Mouse (Mus musculus) liver, embryonic 16.5 days (tissue): ENCODE measurements around the gene Slc25a51. TPM values are rescaled to one million over a fixed set of nuclear protein-coding genes. Genes with fewer than 3 reads are reported as not detected.

Experiments
- ATAC-seq: fragments of 200-750 bp; cut with Nextera tagmentation; 2 replicates; pipeline ENCODE4 v1.8.0; 2017; ENCODE audit warnings: low read depth, mild to moderate bottlenecking, moderate number of reproducible peaks, moderate library complexity
- H3K27ac ChIP-seq: fragments of 300-500 bp; sonication (generic); 2 replicates; pipeline ENCODE4 v1.5.1; 2014; ENCODE audit warnings: mild to moderate bottlenecking, low read length
- H3K27me3 ChIP-seq: fragments of 300-500 bp; sonication (generic); 2 replicates; pipeline ENCODE4 v1.6.1; 2014; ENCODE audit warnings: low read depth, low read length, mixed read lengths; ENCODE audit not compliant: control insufficient read depth, insufficient read depth
- H3K36me3 ChIP-seq: fragments of 300-500 bp; sonication (generic); 2 replicates; pipeline ENCODE4 v1.6.1; 2014; ENCODE audit warnings: mild to moderate bottlenecking; ENCODE audit not compliant: control insufficient read depth, insufficient read depth
- H3K4me1 ChIP-seq: fragments of 300-500 bp; sonication (generic); 2 replicates; pipeline ENCODE4 v1.6.1; 2014; ENCODE audit warnings: low read depth, low read length, mixed read lengths; ENCODE audit not compliant: control insufficient read depth
- H3K4me2 ChIP-seq: fragments of 300-500 bp; sonication (generic); 2 replicates; pipeline ENCODE4 v1.6.1; 2014; ENCODE audit warnings: low read depth, low read length, mixed read lengths
- H3K4me3 ChIP-seq: fragments of 300-500 bp; sonication (generic); 2 replicates; pipeline ENCODE4 v1.5.1; 2014; ENCODE audit warnings: low read depth, mild to moderate bottlenecking, low read length
- H3K9ac ChIP-seq: fragments of 300-500 bp; sonication (generic); 2 replicates; pipeline ENCODE4 v1.6.1; 2014; ENCODE audit warnings: low read depth, low read length
- H3K9me3 ChIP-seq: fragments of 300-500 bp; sonication (generic); replicated peaks from 2 replicates; pipeline ENCODE4 v1.6.1; 2016; ENCODE audit warnings: low read length; ENCODE audit not compliant: control insufficient read depth
- WGBS: fragments of 180-500 bp; shearing (Covaris S2); extraction: QIAGEN DNeasy Blood & Tissue Kit; methylation state at CpG from one replicate; pipeline ENCODE4 v1.1.7; 2014; ENCODE audit not compliant: insufficient replicate concordance; 5-methylcytosine and 5-hydroxymethylcytosine counted together
- polyA plus RNA-seq: library from polyadenylated mRNA; unstranded; fragments of >200 nt; fragmentation: Nextera tagmentation; extraction: Ambion mirVana; gene quantifications from 2 replicates; pipeline ENCODE4 v1.2.1, GENCODE M21; 2015

Gene Slc25a51
- 76.1 and 79.3 TPM in 2 replicates for polyA plus RNA-seq

- peak; percentile 87 for ATAC-seq
- peak within 1 kb of the TSS; percentile 98 for H3K4me2 ChIP-seq
- H3K36me3 ChIP-seq: peaks cover 8% of the 10 kb centered on the region
- H3K27ac ChIP-seq: peak within 1 kb of the TSS; percentile 97
- peak within 1 kb of the TSS; percentile 85 for H3K4me3 ChIP-seq
- peak within 1 kb of the TSS; percentile 99 for H3K9ac ChIP-seq
- H3K9me3 ChIP-seq: no peaks in the 10 kb centered on the region
- H3K4me1 ChIP-seq: peaks cover 44% of the 10 kb centered on the region
- under 1% methylated on average over 63 of the region's 67 CpGs for WGBS
- H3K27me3 ChIP-seq: peaks cover 18% of the 10 kb centered on the region
These were observed at the start of gene Slc25a51 for GRCm38 (mm10) chr4:45408427-45409132. TSS of gene Slc25a51 (minus strand) at chr4:45408766.

- 76% methylated on average over 2 of the region's 2 CpGs for WGBS
- H3K27me3 ChIP-seq: no peaks in the 10 kb centered on the region
- peaks cover 3% of the 10 kb centered on the region; the same call in 1 of the 2 replicates for H3K36me3 ChIP-seq
- H3K4me2 ChIP-seq: no peak overlapping the region
- no peak overlapping the region for H3K27ac ChIP-seq
- ATAC-seq: no peak
- H3K4me1 ChIP-seq: peaks cover 15% of the 10 kb centered on the region
- no peaks in the 10 kb centered on the region for H3K9me3 ChIP-seq
- no peak overlapping the region for H3K4me3 ChIP-seq
- H3K9ac ChIP-seq: no peak overlapping the region
These were observed 49.0 kb upstream of the Slc25a51 start for GRCm38 (mm10) chr4:45457543-45457942.

- Histone ChIP-seq H3K9me3 (no peaks in the 10 kb centered on the region), H3K4me3 (no peak overlapping the region), H3K4me2 (no peak overlapping the region), H3K27me3 (no peaks in the 10 kb centered on the region), H3K9ac (no peak overlapping the region), H3K4me1 (peaks cover 15% of the 10 kb centered on the region), H3K36me3 (peaks cover 3% of the 10 kb centered on the region; the same call in 1 of the 2 replicates), H3K27ac (no peak overlapping the region)
- no peak for ATAC-seq
- WGBS: 74% methylated on average over 4 of the region's 4 CpGs
These were observed 46.4 kb upstream of the Slc25a51 start for GRCm38 (mm10) chr4:45455001-45455400.

- H3K9me3 ChIP-seq: no peaks in the 10 kb centered on the region
- no peaks in the 10 kb centered on the region for H3K27me3 ChIP-seq
- no peak overlapping the region for H3K9ac ChIP-seq
- peaks cover 3% of the 10 kb centered on the region; the same call in 1 of the 2 replicates for H3K36me3 ChIP-seq
- WGBS: 73% methylated on average over 3 of the region's 3 CpGs
- H3K4me2 ChIP-seq: peak overlapping the region; percentile 9
- H3K4me1 ChIP-seq: peaks cover 15% of the 10 kb centered on the region
- peak; percentile 78 for ATAC-seq
- H3K27ac ChIP-seq: peak overlapping the region; percentile 83
- no peak overlapping the region for H3K4me3 ChIP-seq
These were observed 44.8 kb upstream of the Slc25a51 start for GRCm38 (mm10) chr4:45453271-45453851.

GRCm38 (mm10) chr4:45452569-45453111 is 44.1 kb upstream of the Slc25a51 start:
- 50% methylated on average over 7 of the region's 7 CpGs for WGBS
- peak overlapping the region; percentile 9 for H3K4me2 ChIP-seq

GRCm38 (mm10) chr4:45449012-45449411 is 40.4 kb upstream of the Slc25a51 start:
- Histone ChIP-seq H3K27ac (no peak overlapping the region), H3K9ac (no peak overlapping the region)
- 75% methylated on average over 5 of the region's 5 CpGs for WGBS

More at GRCm38 (mm10) chr4:45452569-45453111, 44.1 kb upstream of the Slc25a51 start:
- Histone ChIP-seq H3K36me3 (peaks cover 3% of the 10 kb centered on the region; the same call in 1 of the 2 replicates), H3K9ac (no peak overlapping the region), H3K4me3 (no peak overlapping the region), H3K4me1 (peaks cover 15% of the 10 kb centered on the region), H3K9me3 (no peaks in the 10 kb centered on the region), H3K27me3 (no peaks in the 10 kb centered on the region), H3K27ac (peak overlapping the region; percentile 83)
- ATAC-seq: peak; percentile 68

GRCm38 (mm10) chr4:45448481-45448880 is 39.9 kb upstream of the Slc25a51 start:
- WGBS: 78% methylated on average over 7 of the region's 7 CpGs
- H3K4me1 ChIP-seq: peaks cover 15% of the 10 kb centered on the region
- H3K36me3 ChIP-seq: peaks cover 5% of the 10 kb centered on the region; the same call in 1 of the 2 replicates
- no peaks in the 10 kb centered on the region for H3K9me3 ChIP-seq
- H3K9ac ChIP-seq: no peak overlapping the region
- ATAC-seq: no peak
- no peak overlapping the region for H3K4me2 ChIP-seq
- H3K4me3 ChIP-seq: no peak overlapping the region
- H3K27me3 ChIP-seq: no peaks in the 10 kb centered on the region
- no peak overlapping the region for H3K27ac ChIP-seq

More at GRCm38 (mm10) chr4:45449012-45449411, 40.4 kb upstream of the Slc25a51 start:
- Histone ChIP-seq H3K4me2 (no peak overlapping the region), H3K4me1 (peaks cover 15% of the 10 kb centered on the region), H3K4me3 (no peak overlapping the region), H3K36me3 (peaks cover 5% of the 10 kb centered on the region; the same call in 1 of the 2 replicates), H3K27me3 (no peaks in the 10 kb centered on the region), H3K9me3 (no peaks in the 10 kb centered on the region)
- ATAC-seq: no peak

- Histone ChIP-seq H3K9ac (no peak overlapping the region), H3K4me1 (peaks cover 7% of the 10 kb centered on the region), H3K4me2 (no peak overlapping the region), H3K9me3 (no peaks in the 10 kb centered on the region), H3K36me3 (peaks cover 5% of the 10 kb centered on the region; the same call in 1 of the 2 replicates), H3K27me3 (no peaks in the 10 kb centered on the region), H3K4me3 (no peak overlapping the region), H3K27ac (no peak overlapping the region)
- peak; percentile 54 for ATAC-seq
- whole genome bisulfite sequencing: 71% methylated on average over 5 of the region's 5 CpGs
These were observed 38.6 kb upstream of the Slc25a51 start for GRCm38 (mm10) chr4:45447196-45447595.
